Mouse (Mus musculus) midbrain, embryonic 13.5 days (tissue): ENCODE data around the gene Gm20458. TPM values are rescaled to one million over a fixed set of nuclear protein-coding genes. Genes with fewer than 3 reads are reported as not detected.

Source experiments
- ATAC-seq: fragments of 200-750 bp; cut with Nextera tagmentation; 2 replicates; pipeline ENCODE4 v1.8.0; 2017; ENCODE audit warnings: mild to moderate bottlenecking, moderate TSS enrichment, moderate library complexity
- H3K27ac ChIP-seq: fragments of 300-500 bp; sonication (generic); 2 replicates; pipeline ENCODE4 v1.5.1; 2015; ENCODE audit warnings: inconsistent platforms, mild to moderate bottlenecking, moderate library complexity
- H3K27me3 ChIP-seq: fragments of 300-500 bp; sonication (generic); 2 replicates; pipeline ENCODE4 v1.6.1; 2015; ENCODE audit warnings: mild to moderate bottlenecking, inconsistent platforms
- H3K36me3 ChIP-seq: fragments of 300-500 bp; sonication (generic); 2 replicates; pipeline ENCODE4 v1.6.1; 2015; ENCODE audit warnings: mild to moderate bottlenecking, inconsistent platforms
- H3K4me1 ChIP-seq: fragments of 300-500 bp; sonication (generic); replicated peaks from 2 replicates; pipeline ENCODE4 v1.6.1; 2015; ENCODE audit warnings: inconsistent platforms
- H3K4me2 ChIP-seq: fragments of 300-500 bp; sonication (generic); replicated peaks from 2 replicates; pipeline ENCODE4 v1.6.1; 2015; ENCODE audit warnings: moderate library complexity, mild to moderate bottlenecking, inconsistent platforms
- H3K4me3 ChIP-seq: fragments of 300-500 bp; sonication (generic); replicated peaks from 2 replicates; pipeline ENCODE4 v1.5.1; 2015; ENCODE audit warnings: mild to moderate bottlenecking, inconsistent platforms
- H3K9ac ChIP-seq: fragments of 300-500 bp; sonication (generic); replicated peaks from 2 replicates; pipeline ENCODE4 v1.6.1; 2015; ENCODE audit warnings: mild to moderate bottlenecking, inconsistent platforms
- H3K9me3 ChIP-seq: fragments of 300-500 bp; sonication (generic); 2 replicates; pipeline ENCODE4 v1.6.1; 2016; ENCODE audit warnings: mild to moderate bottlenecking, inconsistent platforms
- WGBS: fragments of 180-500 bp; shearing (Covaris S2); methylation state at CpG from one replicate; pipeline ENCODE4 v1.1.7; 2015; 5-methylcytosine and 5-hydroxymethylcytosine counted together
- polyA plus RNA-seq: library from polyadenylated mRNA; unstranded; fragments of >200 nt; fragmentation: Nextera tagmentation; extraction: Ambion mirVana; gene quantifications from 2 replicates; pipeline ENCODE4 v1.2.1, GENCODE M21; 2015

Gm20458 gene
- polyA plus RNA-seq, 1 experiment from 2014 or later, result 5.2 TPM

- Histone ChIP-seq H3K27ac (peak within 1 kb of the TSS; percentile 74), H3K9me3 (no peaks in the 10 kb centered on the region), H3K27me3 (no peaks in the 10 kb centered on the region), H3K4me3 (peak within 1 kb of the TSS; percentile 96), H3K36me3 (peaks cover 28% of the 10 kb centered on the region), H3K9ac (peak within 1 kb of the TSS; percentile 82), H3K4me1 (peaks cover 19% of the 10 kb centered on the region), H3K4me2 (peak within 1 kb of the TSS; percentile 100)
- 4% methylated on average over 42 of the region's 43 CpGs for WGBS
- ATAC-seq, result peak; percentile 97
Observed at GRCm38 (mm10) chr2:164496847-164497690, 36.3 kb downstream of the Gm20458 start, which contains the start of gene Pigt. TSS of gene Pigt (plus strand) at chr2:164497520.

- Histone ChIP-seq H3K4me2 (peak overlapping the region; percentile 100), H3K27me3 (no peaks in the 10 kb centered on the region), H3K4me1 (peaks cover 19% of the 10 kb centered on the region), H3K9me3 (no peaks in the 10 kb centered on the region), H3K27ac (no peak overlapping the region), H3K4me3 (peak overlapping the region; percentile 96), H3K36me3 (peaks cover 35% of the 10 kb centered on the region), H3K9ac (peak overlapping the region; percentile 82)
- ATAC-seq, result peak; percentile 49
- WGBS, result 7% methylated on average over 21 of the region's 21 CpGs
Observed at GRCm38 (mm10) chr2:164497691-164498268, 37.0 kb downstream of the Gm20458 start.

- Histone ChIP-seq H3K9me3 (0 out of 2 replicates have a peak, but pooled peaks cover 1% of the 10 kb centered on the region), H3K9ac (no peak overlapping the region), H3K27me3 (no peaks in the 10 kb centered on the region), H3K4me3 (no peak overlapping the region), H3K27ac (no peak overlapping the region), H3K4me1 (peaks cover 19% of the 10 kb centered on the region), H3K36me3 (peaks cover 51% of the 10 kb centered on the region), H3K4me2 (no peak overlapping the region)
- 65% methylated on average over 5 of the region's 5 CpGs for WGBS
- no peak for ATAC-seq
Observed at GRCm38 (mm10) chr2:164499317-164499716, 38.5 kb downstream of the Gm20458 start.

DNA sequence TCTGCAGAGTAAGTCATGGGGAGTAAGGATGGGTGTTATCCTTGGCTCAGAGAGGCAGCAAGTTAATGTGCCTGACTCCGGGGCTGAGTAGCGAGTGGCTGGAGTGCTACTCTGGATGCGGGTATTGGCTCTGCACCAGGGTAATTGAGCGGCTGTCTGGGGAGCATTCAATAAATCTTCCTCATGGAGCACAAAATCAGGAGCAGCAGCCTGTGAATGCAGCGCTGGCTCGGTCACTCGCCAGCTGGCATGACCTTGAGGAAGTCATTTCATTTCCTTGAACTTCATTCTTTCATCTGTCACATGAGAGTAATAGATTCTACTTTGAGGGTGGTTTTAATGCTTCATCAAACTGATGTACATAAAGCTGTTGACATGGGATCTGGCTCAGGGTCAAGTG is 39.7 kb downstream of the Gm20458 start:
- Histone ChIP-seq H3K9me3 (0 out of 2 replicates have a peak, but pooled peaks cover 8% of the 10 kb centered on the region), H3K9ac (no peak overlapping the region), H3K4me3 (no peak overlapping the region), H3K36me3 (peaks cover 62% of the 10 kb centered on the region), H3K4me2 (no peak overlapping the region), H3K4me1 (peaks cover 19% of the 10 kb centered on the region), H3K27me3 (no peaks in the 10 kb centered on the region), H3K27ac (no peak overlapping the region)
- WGBS, result 92% methylated on average over 7 of the region's 7 CpGs
- no peak for ATAC-seq

DNA sequence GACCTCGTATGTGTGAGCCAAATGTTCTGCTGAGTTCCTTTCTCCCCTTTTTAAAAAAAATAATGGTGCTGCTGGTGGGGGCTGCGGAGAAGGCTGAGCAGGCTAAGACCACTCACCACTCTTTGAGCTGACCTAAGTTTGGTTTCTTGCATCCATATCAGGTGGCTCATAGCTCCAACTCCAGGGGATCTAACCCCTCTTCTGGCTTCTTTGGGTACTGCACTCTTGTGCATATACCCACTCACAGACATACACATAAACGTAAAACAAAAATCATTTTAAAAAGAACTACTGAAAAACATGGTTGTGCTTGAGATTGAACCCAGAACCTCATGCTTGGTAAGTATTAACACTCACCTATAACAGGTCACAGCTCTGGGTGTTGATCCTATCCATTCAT is 44.2 kb downstream of the Gm20458 start:
- peaks cover 76% of the 10 kb centered on the region for H3K36me3 ChIP-seq
- 98% methylated on average over 3 of the region's 3 CpGs for WGBS
- no peak for ATAC-seq

GRCm38 (mm10) chr2:164505619-164506347 is 45.0 kb downstream of the Gm20458 start:
- 0 out of 2 replicates have a peak, but pooled peaks cover 8% of the 10 kb centered on the region for H3K9me3 ChIP-seq
- H3K4me1 ChIP-seq, result no peaks in the 10 kb centered on the region
- no peak overlapping the region for H3K27ac ChIP-seq
- 91% methylated on average over 4 of the region's 4 CpGs for WGBS
- H3K36me3 ChIP-seq, result peaks cover 68% of the 10 kb centered on the region
- H3K9ac ChIP-seq, result no peak overlapping the region
- H3K27me3 ChIP-seq, result no peaks in the 10 kb centered on the region
- no peak overlapping the region for H3K4me3 ChIP-seq
- H3K4me2 ChIP-seq, result no peak overlapping the region
- no peak for ATAC-seq

More for the DNA sequence above, 44.2 kb downstream of the Gm20458 start:
- Histone ChIP-seq H3K27ac (no peak overlapping the region), H3K4me3 (no peak overlapping the region), H3K27me3 (no peaks in the 10 kb centered on the region), H3K4me2 (no peak overlapping the region), H3K9ac (no peak overlapping the region), H3K4me1 (no peaks in the 10 kb centered on the region), H3K9me3 (0 out of 2 replicates have a peak, but pooled peaks cover 8% of the 10 kb centered on the region)

GRCm38 (mm10) chr2:164507811-164508210 is 47.0 kb downstream of the Gm20458 start:
- no peak overlapping the region for H3K4me3 ChIP-seq
- H3K9ac ChIP-seq, result no peak overlapping the region
- H3K4me1 ChIP-seq, result no peaks in the 10 kb centered on the region
- H3K36me3 ChIP-seq, result peaks cover 48% of the 10 kb centered on the region
- no peak overlapping the region for H3K27ac ChIP-seq
- WGBS, result 85% methylated on average over 19 of the region's 19 CpGs
- no peaks in the 10 kb centered on the region for H3K27me3 ChIP-seq
- no peak for ATAC-seq
- no peak overlapping the region for H3K4me2 ChIP-seq
- 0 out of 2 replicates have a peak, but pooled peaks cover 8% of the 10 kb centered on the region for H3K9me3 ChIP-seq

DNA sequence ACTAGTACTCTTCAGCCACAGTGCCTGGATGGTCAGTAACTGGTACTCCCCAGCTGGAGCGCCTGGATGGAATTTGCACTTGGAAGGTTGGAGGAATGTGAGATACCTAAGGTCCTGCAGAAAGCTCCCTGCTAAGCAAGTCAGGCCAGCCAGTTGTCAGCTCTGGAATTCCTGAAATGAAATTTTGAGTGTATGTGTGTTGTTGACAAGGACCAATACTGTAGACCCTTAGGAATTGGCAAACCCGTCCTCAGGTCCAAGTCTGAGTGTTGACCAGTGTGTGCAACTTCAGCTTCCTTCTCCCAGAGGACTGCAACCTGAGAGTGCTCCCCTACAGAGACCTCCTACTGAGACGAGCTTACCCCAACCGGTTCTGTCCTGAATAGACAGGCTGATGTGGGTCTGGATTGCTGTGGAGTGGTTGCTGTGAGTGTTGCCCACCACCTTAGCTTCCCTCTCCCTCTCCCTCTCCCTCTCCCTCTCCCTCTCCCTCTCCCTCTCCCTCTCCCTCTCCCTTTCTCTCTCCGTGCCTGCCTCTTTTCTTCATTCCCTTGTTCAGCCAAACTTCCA is 49.9 kb downstream of the Gm20458 start:
- ATAC-seq, result no peak
- Histone ChIP-seq H3K4me2 (no peak overlapping the region), H3K36me3 (peaks cover 19% of the 10 kb centered on the region), H3K9ac (no peak overlapping the region), H3K27me3 (no peaks in the 10 kb centered on the region), H3K9me3 (no peaks in the 10 kb centered on the region), H3K4me3 (no peak overlapping the region), H3K27ac (no peak overlapping the region), H3K4me1 (no peaks in the 10 kb centered on the region)
- 53% methylated on average over 4 of the region's 5 CpGs for WGBS

DNA sequence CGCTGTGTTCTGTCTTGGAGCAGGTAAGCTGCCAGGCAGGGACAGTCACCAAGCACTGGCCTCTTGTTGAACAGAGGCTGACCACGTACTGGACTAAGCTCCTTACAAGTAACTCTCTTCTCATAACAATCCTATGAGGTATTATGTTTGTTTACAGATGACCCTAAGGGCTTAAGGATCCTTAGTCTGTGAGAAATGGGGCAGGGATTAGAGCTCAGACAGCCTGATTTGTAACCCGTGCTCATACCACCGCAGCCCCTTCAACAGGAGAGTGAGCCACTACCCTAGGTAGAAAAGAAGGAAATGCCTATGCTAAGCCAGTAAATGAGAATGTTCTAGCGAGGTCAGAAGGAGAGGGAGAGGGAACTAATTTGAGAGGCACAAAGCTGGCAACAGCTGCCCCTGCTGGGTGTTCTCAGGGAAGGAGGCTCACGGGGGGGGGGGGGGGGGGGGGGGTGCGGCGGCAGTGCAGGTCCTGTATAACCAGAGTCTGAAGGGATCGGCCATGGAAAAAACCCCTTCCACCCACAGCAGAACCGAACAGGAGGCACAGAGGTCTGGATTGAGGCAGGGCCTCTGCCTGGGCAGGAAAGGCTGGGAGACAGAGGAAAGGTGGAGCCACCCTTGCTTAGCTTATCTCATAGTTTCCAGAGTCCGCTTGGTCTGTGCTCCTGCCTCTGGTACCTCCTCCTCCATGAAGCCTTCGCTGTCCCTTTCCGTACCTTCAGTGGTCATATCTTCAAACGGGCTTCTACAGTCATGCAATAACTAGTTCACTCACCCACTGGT is 51.5 kb downstream of the Gm20458 start:
- 62% methylated on average over 13 of the region's 14 CpGs for WGBS
- no peak overlapping the region for H3K27ac ChIP-seq
- H3K4me1 ChIP-seq, result no peaks in the 10 kb centered on the region
- peaks cover 4% of the 10 kb centered on the region for H3K36me3 ChIP-seq
- H3K9me3 ChIP-seq, result no peaks in the 10 kb centered on the region; the same call in 1 of the 2 replicates
- H3K27me3 ChIP-seq, result no peaks in the 10 kb centered on the region
- no peak overlapping the region for H3K4me3 ChIP-seq
- no peak overlapping the region for H3K9ac ChIP-seq
- ATAC-seq, result no peak
- H3K4me2 ChIP-seq, result no peak overlapping the region

DNA sequence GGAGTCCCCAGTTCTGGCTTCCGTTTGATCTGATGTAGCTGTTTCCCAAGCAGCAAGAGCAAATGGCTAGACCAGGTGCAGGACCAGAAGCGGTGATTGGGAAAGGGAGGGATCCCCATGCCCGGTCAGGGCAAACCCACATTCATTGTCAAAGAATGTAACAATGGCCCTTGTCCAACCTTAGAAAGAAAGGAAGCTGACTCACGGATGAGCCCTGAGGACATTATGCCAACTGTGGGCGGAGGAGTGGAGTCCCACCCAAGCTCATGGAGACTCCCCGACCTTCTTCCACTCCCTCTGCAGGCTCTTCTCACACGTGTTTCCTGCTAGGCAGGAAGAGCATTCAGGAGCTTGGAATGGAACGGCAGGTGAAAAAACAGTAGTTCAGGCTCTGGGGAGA is 52.6 kb downstream of the Gm20458 start:
- Histone ChIP-seq H3K9ac (no peak overlapping the region), H3K4me1 (no peaks in the 10 kb centered on the region), H3K27ac (no peak overlapping the region), H3K4me3 (no peak overlapping the region), H3K9me3 (no peaks in the 10 kb centered on the region; the same call in 1 of the 2 replicates), H3K36me3 (0 out of 2 replicates have a peak, but pooled peaks cover 3% of the 10 kb centered on the region), H3K4me2 (no peak overlapping the region), H3K27me3 (no peaks in the 10 kb centered on the region)
- no peak for ATAC-seq
- WGBS, result 78% methylated on average over 8 of the region's 8 CpGs

DNA sequence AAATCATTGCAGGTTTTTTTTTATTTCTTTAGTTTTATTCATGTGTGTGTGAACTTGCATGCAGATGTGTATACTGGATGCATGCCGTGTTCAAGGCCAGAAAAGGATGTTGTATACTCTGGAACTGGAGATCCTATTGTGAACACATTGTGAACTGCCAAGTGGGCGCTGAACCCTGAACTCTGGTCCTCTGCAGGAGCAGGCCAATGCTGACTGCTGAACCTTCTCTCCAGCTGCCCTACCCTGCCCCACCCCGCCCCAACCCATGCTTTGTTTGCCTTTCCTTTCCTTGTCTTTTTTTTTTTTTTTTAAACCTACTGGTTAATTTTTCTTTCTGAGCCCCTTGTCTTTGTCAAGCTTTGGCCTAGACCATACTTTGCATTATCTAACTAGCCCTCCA is 54.1 kb downstream of the Gm20458 start:
- H3K4me2 ChIP-seq, result no peak overlapping the region
- WGBS, result 83% methylated on average over 3 of the region's 3 CpGs
- H3K4me1 ChIP-seq, result no peaks in the 10 kb centered on the region
- H3K9ac ChIP-seq, result no peak overlapping the region
- H3K4me3 ChIP-seq, result no peak overlapping the region
- ATAC-seq, result no peak
- H3K27me3 ChIP-seq, result no peaks in the 10 kb centered on the region
- H3K36me3 ChIP-seq, result no peaks in the 10 kb centered on the region
- H3K27ac ChIP-seq, result no peak overlapping the region
- no peaks in the 10 kb centered on the region; the same call in 1 of the 2 replicates for H3K9me3 ChIP-seq
